ENCODE assay signal across 8 mouse cellular contexts in genomic region chr19:43939769-43940689, GRCm38 (mm10). TPM values are rescaled to one million over a fixed set of nuclear protein-coding genes. Genes with fewer than 3 reads are reported as not detected.
A peak's percentile ranks its signal among the peaks of the same experiment; 100 is the strongest.
DNase-seq lines count a peak whose midpoint lies in the region; ATAC-seq and TF ChIP-seq lines count a peak whose summit lies in the region.

TSS of gene Dnmbp (minus strand) at chr19:43940191.

- H3K9me3 ChIP-seq in heart, embryonic 10.5 days = no peaks in the 10 kb centered on the region
- no peaks in the 10 kb centered on the region for H3K9me3 ChIP-seq in kidney, embryonic 14.5 days (ENCODE audit: control insufficient read depth, low read length)
- no peaks in the 10 kb centered on the region for H3K9me3 ChIP-seq in midbrain, postnatal 0 days (ENCODE audit: low read length)

- 4% methylated on average over 69 of the region's 94 CpGs for WGBS in heart, embryonic 10.5 days
- 5% methylated on average over 63 of the region's 94 CpGs for WGBS in kidney, embryonic 14.5 days
- WGBS in midbrain, postnatal 0 days = 4% methylated on average over 68 of the region's 94 CpGs

- H3K4me2 ChIP-seq in kidney, embryonic 14.5 days (replicated peaks; ENCODE audit: low read depth, low read length) = peak within 1 kb of the TSS; percentile 70
- H3K4me2 ChIP-seq in midbrain, postnatal 0 days (ENCODE audit: low read depth, low read length, poor library complexity, severe bottlenecking) = peak within 1 kb of the TSS; percentile 75

- H3K9ac ChIP-seq in kidney, embryonic 14.5 days (ENCODE audit: low read depth, low read length) = peak within 1 kb of the TSS; percentile 79
- H3K9ac ChIP-seq in midbrain, postnatal 0 days (replicated peaks; ENCODE audit: low read length, poor library complexity, severe bottlenecking) = peak within 1 kb of the TSS; percentile 73

- no peak for TF ChIP-seq POLR2A in bone marrow macrophage, adult 2 months (IDR thresholded peaks at IDR 0.05; ENCODE audit: borderline replicate concordance, low read depth, low read length)
- peak; percentile 58; the same call in 1 of the 2 replicates for TF ChIP-seq POLR2A in embryonic fibroblast, embryonic 13.5 days (IDR thresholded peaks at IDR 0.05; ENCODE audit: low read depth, low read length)

- peak; percentile 82 for DNase-seq in A20 (ENCODE audit: low read depth, low spot score)
- peak; percentile 88 for DNase-seq in heart, embryonic 10.5 days (ENCODE audit: low spot score)
- peak; percentile 84 for DNase-seq in liver
- peak; percentile 75 for DNase-seq in midbrain, postnatal 0 days (ENCODE audit: low spot score)
- DNase-seq in spleen, postnatal 10 days (ENCODE audit: low spot score in 2 of 2) = peak; percentile 74 to 88

- no peaks in the 10 kb centered on the region for H3K36me3 ChIP-seq in heart, embryonic 10.5 days
- H3K36me3 ChIP-seq in kidney, embryonic 14.5 days (ENCODE audit: control insufficient read depth, insufficient read depth, low read length) = no peaks in the 10 kb centered on the region
- H3K36me3 ChIP-seq in midbrain, postnatal 0 days (ENCODE audit: insufficient read depth, low read length) = no peaks in the 10 kb centered on the region

- peak; percentile 86 for ATAC-seq in kidney, embryonic 14.5 days (ENCODE audit: low FRiP score, low TSS enrichment)
- peak; percentile 89 for ATAC-seq in midbrain, postnatal 0 days (ENCODE audit: low FRiP score)

- TF ChIP-seq CTCF in bone marrow macrophage, adult 2 months (IDR thresholded peaks at IDR 0.05; ENCODE audit: low read depth, low read length) = peak; percentile 56
- peak; percentile 32; the same call in 1 of the 2 replicates for TF ChIP-seq CTCF in embryonic fibroblast, embryonic 13.5 days (IDR thresholded peaks at IDR 0.05; ENCODE audit: borderline replicate concordance, insufficient read depth, low read length)
- TF ChIP-seq CTCF in midbrain, postnatal 0 days (IDR thresholded peaks at IDR 0.05) = peak; percentile 78

- H3K4me1 ChIP-seq in bone marrow macrophage, adult 2 months (ENCODE audit: control insufficient read depth, insufficient read depth, low read length) = peaks cover 13% of the 10 kb centered on the region
- H3K4me1 ChIP-seq in embryonic fibroblast, embryonic 13.5 days (ENCODE audit: control insufficient read depth, insufficient read depth, low read length) = peaks cover 6% of the 10 kb centered on the region
- H3K4me1 ChIP-seq in heart, embryonic 10.5 days = peaks cover 39% of the 10 kb centered on the region
- H3K4me1 ChIP-seq in kidney, embryonic 14.5 days (ENCODE audit: control insufficient read depth, insufficient read depth, low read length) = peaks cover 8% of the 10 kb centered on the region; the same call in 1 of the 2 replicates
- no peaks in the 10 kb centered on the region; the same call in 1 of the 2 replicates for H3K4me1 ChIP-seq in midbrain, postnatal 0 days (ENCODE audit: insufficient read depth, low read length)

- H3K4me3 ChIP-seq in bone marrow macrophage, adult 2 months (ENCODE audit: insufficient read depth, low read length) = peak within 1 kb of the TSS; percentile 54
- H3K4me3 ChIP-seq in embryonic fibroblast, embryonic 13.5 days (ENCODE audit: insufficient read depth, low read length) = peak within 1 kb of the TSS; percentile 90
- peak within 1 kb of the TSS; percentile 82 for H3K4me3 ChIP-seq in heart, embryonic 10.5 days
- H3K4me3 ChIP-seq in kidney, embryonic 14.5 days (ENCODE audit: low read length) = peak within 1 kb of the TSS; percentile 76
- peak within 1 kb of the TSS; percentile 67 for H3K4me3 ChIP-seq in midbrain, postnatal 0 days (ENCODE audit: low read depth, low read length)

- H3K27ac ChIP-seq in bone marrow macrophage, adult 2 months (ENCODE audit: insufficient read depth, low read depth, low read length) = no peak within 1 kb of the TSS
- peak within 1 kb of the TSS; percentile 73; the same call in 1 of the 2 replicates for H3K27ac ChIP-seq in embryonic fibroblast, embryonic 13.5 days (ENCODE audit: insufficient read depth, low read length)
- H3K27ac ChIP-seq in heart, embryonic 10.5 days = peak within 1 kb of the TSS; percentile 92
- H3K27ac ChIP-seq in kidney, embryonic 14.5 days (ENCODE audit: low read depth, low read length) = no peak within 1 kb of the TSS
- 0 out of 2 replicates have a peak within 1 kb of the TSS, but pooled peaks have one; percentile 21 for H3K27ac ChIP-seq in midbrain, postnatal 0 days (ENCODE audit: low read depth, low read length)

- no peaks in the 10 kb centered on the region for H3K27me3 ChIP-seq in heart, embryonic 10.5 days (ENCODE audit: insufficient read depth, poor library complexity, severe bottlenecking)
- H3K27me3 ChIP-seq in kidney, embryonic 14.5 days (ENCODE audit: control insufficient read depth, insufficient read depth, low read length) = no peaks in the 10 kb centered on the region
- no peaks in the 10 kb centered on the region for H3K27me3 ChIP-seq in midbrain, postnatal 0 days (ENCODE audit: insufficient read depth, low read length)

RNA-seq across cellular contexts. Expression of gene Dnmbp, which starts in this region (rescaled TPM):
- 10.2 and 13.5 TPM in 2 replicates for polyA plus RNA-seq in bone marrow macrophage, adult 2 months (2012; ENCODE audit: insufficient read depth, insufficient read length, missing spikeins)
- polyA plus RNA-seq in embryonic fibroblast, embryonic 13.5 days (2011; ENCODE audit: insufficient read length, low read depth, missing spikeins) = 12.1 and 13.3 TPM in 2 replicates
- polyA plus RNA-seq in heart, embryonic 10.5 days (2016; fragmentation: Nextera tagmentation; extraction: Ambion mirVana) = 11.9 and 15.1 TPM in 2 replicates
- 21.5 and 24.2 TPM in 2 replicates for polyA plus RNA-seq in kidney, embryonic 14.5 days (2014; fragmentation: Nextera tagmentation; extraction: Ambion mirVana)
- 11.7 and 15.7 TPM in 2 replicates for total RNA-seq in midbrain, postnatal 0 days (2014; rRNA removed)
- 5.6 and 5.9 TPM in 2 replicates for polyA plus RNA-seq in midbrain, postnatal 0 days (2015; fragmentation: Nextera tagmentation; extraction: Ambion mirVana)

Comparison
In these comparisons a context has a peak if more than half of its experiments do, and no peak if none do; other contexts are left out.
1. H3K27ac ChIP-seq: peak in embryonic fibroblast, embryonic 13.5 days (single experiment), heart, embryonic 10.5 days (single experiment) and midbrain, postnatal 0 days (single experiment); none in bone marrow macrophage, adult 2 months (single experiment) and kidney, embryonic 14.5 days (single experiment).
2. Peak in every context shown above with its lines, with median percentiles within 50 percentile points of each other: DNase-seq, H3K4me3 ChIP-seq and CTCF ChIP-seq.